Mouse (Mus musculus) midbrain, embryonic 14.5 days (tissue): ENCODE data around the gene Srl. TPM values are rescaled to one million over a fixed set of nuclear protein-coding genes. Genes with fewer than 3 reads are reported as not detected.

Experiments used
- ATAC-seq: fragments of 200-750 bp; cut with Nextera tagmentation; 2 replicates; pipeline ENCODE4 v1.8.0; 2017; ENCODE audit warnings: moderate number of reproducible peaks, moderate library complexity; ENCODE audit not compliant: low FRiP score, low TSS enrichment
- DNase-seq: peaks from one replicate; pipeline ENCODE4 v3.0.0-alpha.2; 2015
- H3K27ac ChIP-seq: fragments of 300-500 bp; sonication (generic); replicated peaks from 2 replicates; pipeline ENCODE4 v1.5.1; 2014; ENCODE audit warnings: mild to moderate bottlenecking, low read depth, low read length, moderate library complexity
- H3K27me3 ChIP-seq: fragments of 300-500 bp; sonication (generic); 2 replicates; pipeline ENCODE4 v1.6.1; 2014; ENCODE audit warnings: low read length, control low read depth, mixed read lengths; ENCODE audit not compliant: control insufficient read depth, insufficient read depth
- H3K36me3 ChIP-seq: fragments of 300-500 bp; sonication (generic); 2 replicates; pipeline ENCODE4 v1.6.1; 2014; ENCODE audit warnings: low read length, control low read depth; ENCODE audit not compliant: control insufficient read depth, insufficient read depth
- H3K4me1 ChIP-seq: fragments of 300-500 bp; sonication (generic); 2 replicates; pipeline ENCODE4 v1.6.1; 2014; ENCODE audit warnings: mild to moderate bottlenecking, antibody characterized with exemption, low read length, control low read depth; ENCODE audit not compliant: control insufficient read depth, insufficient read depth
- H3K4me2 ChIP-seq: fragments of 300-500 bp; sonication (generic); 2 replicates; pipeline ENCODE4 v1.6.1; 2014; ENCODE audit warnings: mild to moderate bottlenecking, low read length, moderate library complexity
- H3K4me3 ChIP-seq: fragments of 300-500 bp; sonication (generic); replicated peaks from 2 replicates; pipeline ENCODE4 v1.5.1; 2014; ENCODE audit warnings: low read depth, low read length
- H3K9ac ChIP-seq: fragments of 300-500 bp; sonication (generic); replicated peaks from 2 replicates; pipeline ENCODE4 v1.6.1; 2014; ENCODE audit warnings: mild to moderate bottlenecking, low read length, moderate library complexity
- H3K9me3 ChIP-seq: fragments of 300-500 bp; sonication (generic); 2 replicates; pipeline ENCODE4 v1.6.1; 2016; ENCODE audit warnings: low read length, control low read depth, mixed read lengths; ENCODE audit not compliant: control insufficient read depth
- WGBS: fragments of 180-500 bp; shearing (Covaris S2); extraction: QIAGEN DNeasy Blood & Tissue Kit; methylation state at CpG from one replicate; pipeline ENCODE4 v1.1.7; 2014; 5-methylcytosine and 5-hydroxymethylcytosine counted together
- polyA plus RNA-seq: library from polyadenylated mRNA; unstranded; fragments of >200 nt; fragmentation: Nextera tagmentation; extraction: Ambion mirVana; gene quantifications from 2 replicates; pipeline ENCODE4 v1.2.1, GENCODE M21; 2014

The Srl gene
- polyA plus RNA-seq, 1 experiment from 2014 or later = 25.7 TPM

- H3K9ac ChIP-seq = no peak overlapping the region
- H3K9me3 ChIP-seq = no peaks in the 10 kb centered on the region
- DNase-seq (no peak), ATAC-seq (no peak)
- H3K27ac ChIP-seq = no peak overlapping the region
- 69% methylated on average over 4 of the region's 4 CpGs for WGBS
- no peaks in the 10 kb centered on the region for H3K27me3 ChIP-seq
- no peak overlapping the region for H3K4me2 ChIP-seq
- H3K36me3 ChIP-seq = no peaks in the 10 kb centered on the region
- no peaks in the 10 kb centered on the region for H3K4me1 ChIP-seq
- H3K4me3 ChIP-seq = no peak overlapping the region
Observed at GRCm38 (mm10) chr16:4519157-4519556, 22.5 kb downstream of the Srl start.

DNA sequence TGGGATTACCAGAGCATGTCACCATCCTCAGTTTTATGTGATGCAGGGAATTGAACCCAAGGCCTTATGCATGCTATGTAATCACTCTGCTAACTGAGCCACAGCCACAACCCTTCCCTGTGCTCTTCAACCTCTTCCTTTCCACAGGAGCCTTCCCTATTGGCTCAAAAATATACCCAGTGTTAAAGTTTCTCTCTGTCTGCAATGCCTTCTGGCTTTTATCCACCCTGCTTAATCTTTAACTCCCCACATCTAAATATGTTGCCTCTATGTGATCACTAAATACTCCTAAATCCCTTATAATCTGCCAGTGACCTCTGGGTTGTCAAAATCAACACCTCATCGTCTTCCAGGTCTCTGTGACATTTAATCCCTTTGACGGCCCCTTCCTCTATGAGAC, 23.7 kb downstream of the Srl start:
- Histone ChIP-seq H3K9ac (no peak overlapping the region), H3K4me3 (no peak overlapping the region), H3K27me3 (no peaks in the 10 kb centered on the region), H3K4me1 (no peaks in the 10 kb centered on the region), H3K9me3 (no peaks in the 10 kb centered on the region), H3K4me2 (no peak overlapping the region), H3K36me3 (no peaks in the 10 kb centered on the region), H3K27ac (no peak overlapping the region)
- 72% methylated on average over 2 of the region's 2 CpGs for WGBS
- ATAC-seq (no peak), DNase-seq (no peak)

DNA sequence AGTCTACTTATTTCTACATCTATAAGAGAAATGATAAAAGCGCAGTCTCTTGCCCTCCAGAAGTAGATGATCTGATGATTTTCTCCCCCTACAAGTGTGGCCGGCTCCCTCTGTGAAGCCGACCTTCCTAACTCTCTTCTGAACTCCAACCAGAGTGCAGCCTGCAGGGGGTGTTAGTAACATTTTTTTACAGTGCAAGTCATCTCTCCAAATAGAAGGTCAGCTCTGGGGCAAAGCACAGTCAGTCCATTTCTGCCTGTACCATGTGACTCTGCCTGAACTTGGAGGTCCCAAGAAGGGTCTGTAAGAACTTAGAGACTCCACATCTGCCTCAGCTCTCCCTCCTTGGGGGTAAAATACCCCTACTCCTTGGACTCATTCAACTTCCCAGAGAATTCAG, 27.2 kb downstream of the Srl start:
- WGBS = 85% methylated on average over 3 of the region's 3 CpGs
- Histone ChIP-seq H3K36me3 (no peaks in the 10 kb centered on the region), H3K4me2 (no peak overlapping the region), H3K4me3 (no peak overlapping the region), H3K4me1 (no peaks in the 10 kb centered on the region), H3K27me3 (no peaks in the 10 kb centered on the region), H3K9ac (no peak overlapping the region), H3K9me3 (no peaks in the 10 kb centered on the region), H3K27ac (no peak overlapping the region)
- no peak for ATAC-seq
- DNase-seq = no peak

- WGBS = 87% methylated on average over 3 of the region's 3 CpGs
- Histone ChIP-seq H3K4me2 (no peak overlapping the region), H3K4me1 (no peaks in the 10 kb centered on the region), H3K27ac (no peak overlapping the region), H3K36me3 (no peaks in the 10 kb centered on the region), H3K27me3 (no peaks in the 10 kb centered on the region), H3K9me3 (no peaks in the 10 kb centered on the region), H3K9ac (no peak overlapping the region), H3K4me3 (no peak overlapping the region)
- ATAC-seq (no peak), DNase-seq (no peak)
Observed at GRCm38 (mm10) chr16:4512661-4513438, 28.8 kb downstream of the Srl start.

DNA sequence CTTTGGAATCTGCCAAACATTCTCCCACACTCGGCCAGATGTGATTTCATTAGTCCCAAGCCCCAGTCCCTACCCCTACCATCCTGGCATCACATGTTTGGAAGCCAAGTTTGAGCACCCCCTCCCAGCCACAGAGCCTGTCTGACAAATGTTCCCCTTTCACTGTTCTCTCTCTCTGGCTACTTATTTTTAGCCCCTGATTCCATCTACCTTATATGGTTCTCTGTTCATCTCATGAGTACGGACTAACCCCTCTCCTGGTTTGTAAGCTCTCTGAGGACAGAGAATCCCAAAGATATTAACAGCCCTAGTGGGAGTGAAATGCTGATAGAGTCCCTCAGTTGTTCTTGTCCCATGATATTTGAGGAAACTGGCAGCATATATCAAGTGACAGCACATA, 30.2 kb downstream of the Srl start:
- Histone ChIP-seq H3K4me1 (no peaks in the 10 kb centered on the region), H3K9ac (no peak overlapping the region), H3K4me2 (no peak overlapping the region), H3K9me3 (no peaks in the 10 kb centered on the region), H3K27ac (no peak overlapping the region), H3K27me3 (no peaks in the 10 kb centered on the region), H3K36me3 (no peaks in the 10 kb centered on the region), H3K4me3 (no peak overlapping the region)
- ATAC-seq = no peak
- 94% methylated on average over 2 of the region's 2 CpGs for WGBS
- DNase-seq = no peak

GRCm38 (mm10) chr16:4506181-4506580, 35.4 kb downstream of the Srl start:
- WGBS = 86% methylated on average over 3 of the region's 3 CpGs

GRCm38 (mm10) chr16:4503495-4503894, 38.1 kb downstream of the Srl start:
- Histone ChIP-seq H3K27ac (no peak overlapping the region), H3K4me2 (no peak overlapping the region), H3K9ac (no peak overlapping the region), H3K36me3 (no peaks in the 10 kb centered on the region), H3K4me1 (no peaks in the 10 kb centered on the region), H3K27me3 (no peaks in the 10 kb centered on the region), H3K4me3 (no peak overlapping the region), H3K9me3 (no peaks in the 10 kb centered on the region)
- no peak for ATAC-seq
- DNase-seq = no peak
- 97% methylated on average over 1 of the region's 1 CpGs for WGBS

More at GRCm38 (mm10) chr16:4506181-4506580, 35.4 kb downstream of the Srl start:
- ATAC-seq (no peak), DNase-seq (no peak)
- Histone ChIP-seq H3K4me2 (no peak overlapping the region), H3K27ac (no peak overlapping the region), H3K27me3 (no peaks in the 10 kb centered on the region), H3K4me3 (no peak overlapping the region), H3K9ac (no peak overlapping the region), H3K9me3 (no peaks in the 10 kb centered on the region), H3K4me1 (no peaks in the 10 kb centered on the region), H3K36me3 (no peaks in the 10 kb centered on the region)

DNA sequence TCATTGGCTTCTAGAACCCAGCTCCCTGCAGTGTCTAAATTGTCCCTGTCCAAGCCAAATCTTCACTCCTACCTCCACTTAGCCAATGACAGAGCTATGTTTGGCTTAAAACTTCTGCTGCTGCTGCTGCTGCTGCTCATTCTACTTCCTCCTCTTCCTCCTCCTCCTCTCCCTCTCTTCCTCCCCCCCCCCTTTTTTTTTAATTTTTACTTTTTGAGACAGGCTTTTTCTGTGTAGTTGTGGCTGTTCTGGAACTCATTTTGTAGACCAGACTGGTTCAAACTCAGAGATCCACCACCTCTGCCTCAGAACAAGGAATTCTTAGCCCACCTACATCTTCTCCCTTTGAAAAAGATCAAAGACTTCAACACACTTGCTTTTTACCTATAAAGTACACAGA, 39.0 kb downstream of the Srl start:
- H3K4me1 ChIP-seq = no peaks in the 10 kb centered on the region
- no peak for DNase-seq
- no peaks in the 10 kb centered on the region for H3K9me3 ChIP-seq
- no peaks in the 10 kb centered on the region for H3K36me3 ChIP-seq
- H3K4me3 ChIP-seq = no peak overlapping the region
- H3K27ac ChIP-seq = no peak overlapping the region
- no peaks in the 10 kb centered on the region for H3K27me3 ChIP-seq
- H3K4me2 ChIP-seq = no peak overlapping the region
- ATAC-seq = no peak
- no peak overlapping the region for H3K9ac ChIP-seq

- WGBS = 85% methylated on average over 3 of the region's 3 CpGs
- H3K36me3 ChIP-seq = no peaks in the 10 kb centered on the region
- no peak overlapping the region for H3K4me3 ChIP-seq
- H3K27me3 ChIP-seq = no peaks in the 10 kb centered on the region
- H3K4me1 ChIP-seq = no peaks in the 10 kb centered on the region
- ATAC-seq (no peak), DNase-seq (no peak)
- no peak overlapping the region for H3K9ac ChIP-seq
- H3K4me2 ChIP-seq = no peak overlapping the region
- no peak overlapping the region for H3K27ac ChIP-seq
- H3K9me3 ChIP-seq = no peaks in the 10 kb centered on the region
Observed at GRCm38 (mm10) chr16:4501703-4502102, 39.9 kb downstream of the Srl start.
